Mouse (Mus musculus) retina, embryonic 14.5 days (tissue): ENCODE measurements around the gene Mup15.
"Not testable (repeated sequence)": the region's sequence is repeated elsewhere in the genome, so short reads cannot be mapped to it uniquely, and the experiment has no call there.

Experiments
- DNase-seq: peaks from one replicate; pipeline ENCODE4 v3.0.0-alpha.2; 2015; ENCODE audit warnings: low spot score

Mup15 gene

GRCm38 (mm10) chr4:61439643-61440042 lies at the start of gene Mup15:
Mup15 (minus strand) TSS chr4:61439743.
- DNase-seq: not testable (repeated sequence)
